Mouse (Mus musculus) cerebellum, adult 2 months (tissue): ENCODE measurements at regions not wholly inside any gene's neighbourhood (a gene's known extent, or its start where the extent isn't known, plus 50 kb on each side); places are given as distances from the start of the nearest gene placed in this dataset.

Experiments
- CTCF ChIP-seq: fragments of 200-500 bp; IDR thresholded peaks from 2 replicates; pipeline ENCODE4 v1.5.1; 2011; ENCODE audit warnings: low read depth, mild to moderate bottlenecking, control low read depth, low read length, moderate library complexity, borderline replicate concordance; ENCODE audit not compliant: insufficient read depth
- POLR2A ChIP-seq: fragments of 200-500 bp; IDR thresholded peaks from 2 replicates; pipeline ENCODE4 v1.6.1; 2011; ENCODE audit warnings: low read length, control low read depth, borderline replicate concordance; ENCODE audit not compliant: insufficient read depth

DNA sequence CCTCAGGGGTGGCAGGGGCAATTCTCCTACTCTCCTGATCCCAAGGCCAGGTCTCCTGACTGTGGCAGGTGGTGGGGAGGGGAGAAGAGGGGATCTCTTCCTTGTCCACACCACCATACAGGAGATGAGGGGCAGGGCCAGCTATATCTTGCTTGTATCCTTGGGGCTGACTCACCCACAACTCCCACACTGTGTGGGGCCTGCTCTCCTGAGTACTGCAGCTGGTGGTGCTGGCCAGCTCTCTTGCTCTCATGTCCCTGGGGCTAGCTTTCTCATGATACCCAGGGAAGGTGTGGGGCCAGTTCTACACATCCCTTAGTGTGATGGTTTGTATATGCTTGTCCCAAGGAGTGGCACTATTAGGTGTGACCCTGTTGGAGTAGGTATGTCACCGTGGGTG, 177.4 kb downstream of the Shq1 start:
- no peak for TF ChIP-seq POLR2A
- TF ChIP-seq CTCF: no peak
